ENCODE assay signal across 8 mouse cellular contexts in genomic region chr5:144100149-144100935, GRCm38 (mm10). TPM values are rescaled to one million over a fixed set of nuclear protein-coding genes. Genes with fewer than 3 reads are reported as not detected.
DNase-seq lines count a peak whose midpoint lies in the region; ATAC-seq lines count a peak whose summit lies in the region.

Gene Lmtk2, plus strand, starts transcription at chr5:144100436.

- peak; percentile 100 for ATAC-seq in hindbrain, embryonic 16.5 days

- peak within 1 kb of the TSS; percentile 90 for H3K4me3 ChIP-seq in hindbrain, embryonic 16.5 days (ENCODE audit: low read length)
- peak within 1 kb of the TSS; percentile 5; the same call in 1 of the 2 replicates for H3K4me3 ChIP-seq in macrophage (ENCODE audit: inconsistent target)

- H3K9me3 ChIP-seq in hindbrain, embryonic 16.5 days (ENCODE audit: control insufficient read depth, low read length), result no peaks in the 10 kb centered on the region

- no peaks in the 10 kb centered on the region for H3K27me3 ChIP-seq in hindbrain, embryonic 16.5 days (replicated peaks; ENCODE audit: control insufficient read depth, insufficient read depth, low read length)

- H3K36me3 ChIP-seq in hindbrain, embryonic 16.5 days (ENCODE audit: control insufficient read depth, insufficient read depth, low read length), result no peaks in the 10 kb centered on the region
- H3K36me3 ChIP-seq in macrophage (ENCODE audit: inconsistent target), result no peaks in the 10 kb centered on the region

- H3K9ac ChIP-seq in hindbrain, embryonic 16.5 days (ENCODE audit: low read depth, low read length), result peak within 1 kb of the TSS; percentile 94

- H3K79me2 ChIP-seq in macrophage (ENCODE audit: inconsistent target), result peaks cover 6% of the 10 kb centered on the region; the same call in 1 of the 2 replicates

- H3K4me2 ChIP-seq in hindbrain, embryonic 16.5 days (ENCODE audit: low read length), result peak within 1 kb of the TSS; percentile 66

- H3K4me1 ChIP-seq in hindbrain, embryonic 16.5 days (ENCODE audit: control insufficient read depth, insufficient read depth, low read depth, low read length), result peaks cover 13% of the 10 kb centered on the region

- under 1% methylated on average over 77 of the region's 90 CpGs for WGBS in hindbrain, embryonic 16.5 days
- WGBS in macrophage (ENCODE audit: missing documents), result under 1% methylated on average over 51 of the region's 90 CpGs

- peak within 1 kb of the TSS; percentile 80 for H3K27ac ChIP-seq in hindbrain, embryonic 16.5 days (ENCODE audit: low read depth, low read length)
- no peak within 1 kb of the TSS for H3K27ac ChIP-seq in macrophage

- peak; percentile 96 for DNase-seq in T-cell, adult 2 months (ENCODE audit: low spot score)
- peak; percentile 99 for DNase-seq in cerebellum, postnatal 36 days
- peak; percentile 98 for DNase-seq in gastrocnemius, adult 18-20 months (ENCODE audit: low spot score)
- DNase-seq in left cerebral cortex, adult 18-20 months (ENCODE audit: low spot score in 2 of 2), result peak; percentile 98 to 99
- DNase-seq in right cerebral cortex, adult 18-20 months, result peak; percentile 98
- DNase-seq in urinary bladder, postnatal 10 days (ENCODE audit: low spot score), result peak; percentile 90

RNA-seq across cellular contexts. Expression of gene Lmtk2, which starts in this region (rescaled TPM):
- total RNA-seq in gastrocnemius, adult 18-20 months (2021), result 10 to 100 TPM; 25.9 to 27.1 TPM
- polyA plus RNA-seq in hindbrain, embryonic 16.5 days (2015; fragmentation: Nextera tagmentation; extraction: Ambion mirVana), result 9.1 TPM in 2 replicates
- 100 to 1,000 TPM; 150 to 165 TPM for total RNA-seq in left cerebral cortex, adult 18-20 months (2021)
- total RNA-seq in macrophage (2018; cell fraction: chromatin; rRNA removed), result 1 to 10 TPM in 23 of 26 experiments, under 1 TPM in 3; 0.82 to 4.7 (median 3.1) TPM
- 1 to 10 TPM; 2.1 to 5.1 (median 3.2) TPM for total RNA-seq in macrophage (2018; cell fraction: cytosol; rRNA removed)
- total RNA-seq in macrophage (2018; cell fraction: nucleus; rRNA removed), result 10 to 100 TPM in 1 of 26 experiments, 1 to 10 TPM in 25; 1.9 to 12.4 (median 6.5) TPM
- polyA plus RNA-seq in macrophage (2018), result 1.4 to 3.9 TPM (median 1.8 TPM) in 3 replicates

Comparison
In these comparisons a context has a peak if more than half of its experiments do, and no peak if none do; other contexts are left out.
1. RNA of gene Lmtk2 (total RNA-seq): 150 to 165 TPM in left cerebral cortex, adult 18-20 months; 25.9 to 27.1 TPM in gastrocnemius, adult 18-20 months; every median in the first group is over 4 times any median in the second.
2. Peak in every context shown above with its lines, with median percentiles within 50 percentile points of each other: DNase-seq.